In the genomic region with DNA sequence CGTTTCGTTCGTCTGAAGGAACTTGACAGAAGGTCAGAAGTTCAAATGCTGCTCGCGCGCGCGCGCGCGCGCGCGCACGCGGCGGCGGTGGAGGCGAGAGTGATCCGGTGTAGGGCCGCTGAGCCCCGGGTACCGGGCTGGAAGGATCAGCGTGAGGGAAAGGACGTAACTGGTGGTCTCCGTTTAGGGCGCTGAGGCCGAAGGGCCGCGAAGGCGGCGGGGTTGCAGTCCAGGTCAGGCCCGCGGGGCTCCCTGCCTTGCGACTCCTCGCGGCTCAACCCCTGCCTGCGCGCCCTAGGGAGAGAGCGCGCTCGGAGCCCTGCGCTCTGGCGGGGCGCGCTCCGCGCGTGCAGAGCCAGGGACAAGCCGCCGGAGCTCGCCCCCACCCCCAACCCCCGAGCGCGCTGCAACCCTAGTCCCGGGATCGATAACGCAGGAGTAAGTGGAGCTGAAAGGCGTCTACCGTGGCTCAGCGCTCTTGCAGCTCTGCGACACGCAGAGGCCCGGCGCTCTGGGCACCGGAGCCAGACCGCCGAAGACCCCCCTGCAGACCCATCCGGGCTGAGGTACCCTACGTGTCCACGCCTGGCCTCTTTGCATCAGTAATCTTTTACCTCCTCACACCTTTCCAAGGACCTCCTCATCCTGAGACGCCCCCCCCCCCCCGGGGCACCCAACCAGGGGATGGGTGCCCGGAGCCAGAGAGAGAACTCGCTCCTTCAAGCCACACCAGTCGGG, we compare ENCODE assay signal across 9 mouse cellular contexts. TPM values are rescaled to one million over a fixed set of nuclear protein-coding genes. Genes with fewer than 3 reads are reported as not detected.
DNase-seq lines count a peak whose midpoint lies in the region; ATAC-seq lines count a peak whose summit lies in the region.
"Had no signal": no experiment of that assay in that cellular context is flagged by ENCODE, and none has a peak within 500 bp of the region (broad histone marks: within the 10 kb centered on the region; RNA-seq: fewer than 3 reads in every experiment).

No protein-coding gene starts in this region.

- H3K4me2 ChIP-seq in heart, embryonic 11.5 days, result peak overlapping the region; percentile 87
- peak overlapping the region; percentile 87 for H3K4me2 ChIP-seq in forebrain, embryonic 16.5 days (ENCODE audit: low read length)
- peak overlapping the region; percentile 87 for H3K4me2 ChIP-seq in midbrain, embryonic 16.5 days (ENCODE audit: low read length)

- H3K9me3 ChIP-seq in heart, embryonic 11.5 days (replicated peaks; ENCODE audit: control insufficient read depth, low read length), result no peaks in the 10 kb centered on the region
- no peaks in the 10 kb centered on the region for H3K9me3 ChIP-seq in forebrain, embryonic 16.5 days (ENCODE audit: control insufficient read depth, low read length)
- H3K9me3 ChIP-seq in midbrain, embryonic 16.5 days (replicated peaks; ENCODE audit: control insufficient read depth, low read length, poor library complexity, severe bottlenecking), result no peaks in the 10 kb centered on the region

- H3K36me3 ChIP-seq in heart, embryonic 11.5 days (ENCODE audit: control insufficient read depth, insufficient read depth, low read length), result no peaks in the 10 kb centered on the region
- no peaks in the 10 kb centered on the region for H3K36me3 ChIP-seq in forebrain, embryonic 16.5 days (ENCODE audit: control insufficient read depth, insufficient read depth)
- no peaks in the 10 kb centered on the region for H3K36me3 ChIP-seq in midbrain, embryonic 16.5 days (ENCODE audit: control insufficient read depth, insufficient read depth, low read length)

- peak overlapping the region; percentile 58 for H3K4me3 ChIP-seq in heart, embryonic 11.5 days (ENCODE audit: low read depth, low read length)
- peak overlapping the region; percentile 55 for H3K4me3 ChIP-seq in forebrain, embryonic 16.5 days (replicated peaks; ENCODE audit: low read length)
- H3K4me3 ChIP-seq in midbrain, embryonic 16.5 days (ENCODE audit: low read depth, low read length), result peak overlapping the region; percentile 58

- H3K4me1 ChIP-seq in heart, embryonic 11.5 days (ENCODE audit: control insufficient read depth, insufficient read depth, low read length), result peaks cover 7% of the 10 kb centered on the region; the same call in 1 of the 2 replicates
- peaks cover 38% of the 10 kb centered on the region for H3K4me1 ChIP-seq in forebrain, embryonic 16.5 days (replicated peaks; ENCODE audit: control insufficient read depth, insufficient read depth, low read length)
- peaks cover 27% of the 10 kb centered on the region for H3K4me1 ChIP-seq in midbrain, embryonic 16.5 days (ENCODE audit: control insufficient read depth, insufficient read depth, low read length)

- peaks cover 97% of the 10 kb centered on the region for H3K27me3 ChIP-seq in heart, embryonic 11.5 days (ENCODE audit: control insufficient read depth, insufficient read depth, low read length)
- peaks cover 93% of the 10 kb centered on the region for H3K27me3 ChIP-seq in forebrain, embryonic 16.5 days (replicated peaks; ENCODE audit: control insufficient read depth, insufficient read depth, low read length)
- peaks cover 70% of the 10 kb centered on the region for H3K27me3 ChIP-seq in midbrain, embryonic 16.5 days (ENCODE audit: control insufficient read depth, insufficient read depth, low read depth, low read length)

- no peak for DNase-seq in heart, adult 18-20 months
- peak; percentile 66 for DNase-seq in adrenal gland, postnatal 14 days
- DNase-seq in kidney, postnatal 10 days, result peak; percentile 43
- DNase-seq in ovary, postnatal 14 days (ENCODE audit: low spot score), result no peak
- DNase-seq in layer of hippocampus, adult 8-10 months (ENCODE audit: low spot score in 2 of 2), result no peak

- H3K27ac ChIP-seq in heart, embryonic 11.5 days (ENCODE audit: low read depth, low read length), result no peak overlapping the region
- H3K27ac ChIP-seq in forebrain, embryonic 16.5 days (ENCODE audit: low read length), result no peak overlapping the region
- H3K27ac ChIP-seq in midbrain, embryonic 16.5 days (ENCODE audit: low read length), result no peak overlapping the region

- 0 out of 2 replicates have a peak, but pooled peaks have one; percentile 23 for ATAC-seq in heart, embryonic 11.5 days (replicated peaks; ENCODE audit: insufficient number of reproducible peaks, low FRiP score, low TSS enrichment)
- ATAC-seq in forebrain, embryonic 16.5 days, result peak; percentile 29
- peak; percentile 32 for ATAC-seq in midbrain, embryonic 16.5 days

- no peak overlapping the region for H3K9ac ChIP-seq in heart, embryonic 11.5 days (ENCODE audit: low read depth, low read length)
- peak overlapping the region; percentile 46 for H3K9ac ChIP-seq in forebrain, embryonic 16.5 days (replicated peaks; ENCODE audit: low read depth, low read length)
- peak overlapping the region; percentile 66 for H3K9ac ChIP-seq in midbrain, embryonic 16.5 days (ENCODE audit: low read depth, low read length)

- under 1% methylated on average over 75 of the region's 76 CpGs for WGBS in heart, embryonic 11.5 days (ENCODE audit: insufficient replicate concordance)
- under 1% methylated on average over 76 of the region's 76 CpGs for WGBS in forebrain, embryonic 16.5 days
- under 1% methylated on average over 71 of the region's 76 CpGs for WGBS in midbrain, embryonic 16.5 days

RNA-seq across cellular contexts. Expression of gene Shh, which starts 2.5 kb away (rescaled TPM):
- polyA plus RNA-seq in heart, embryonic 11.5 days (2014; fragmentation: Nextera tagmentation; extraction: Ambion mirVana), result 0.10 and 0.13 TPM in 2 replicates
- total RNA-seq in heart, adult 18-20 months (2021), result not detected
- 15.5 and 19.7 TPM in 2 replicates for total RNA-seq in adrenal gland, postnatal 14 days (2021)
- polyA plus RNA-seq in forebrain, embryonic 16.5 days (2015; fragmentation: Nextera tagmentation; extraction: Ambion mirVana), result 0.62 and 1.2 TPM in 2 replicates
- polyA plus RNA-seq in midbrain, embryonic 16.5 days (2015; fragmentation: Nextera tagmentation; extraction: Ambion mirVana), result 0.83 and 1.0 TPM in 2 replicates
- 1 to 10 TPM in 3 of 4 experiments, under 1 TPM in 1; 0.83 to 1.7 (median 1.5) TPM for total RNA-seq in layer of hippocampus, adult 8-10 months (2022)
- total RNA-seq: MEL had no signal

Comparison
In these comparisons a context has a peak if more than half of its experiments do, and no peak if none do; other contexts are left out.
1. DNase-seq: peak in adrenal gland, postnatal 14 days (single experiment) and kidney, postnatal 10 days (single experiment); none in heart, adult 18-20 months (0 of 2), ovary, postnatal 14 days (single experiment) and layer of hippocampus, adult 8-10 months (0 of 2).
2. Peak in every context shown above with its lines, with median percentiles within 50 percentile points of each other: ATAC-seq, H3K4me2 ChIP-seq and H3K4me3 ChIP-seq.